ENCODE assay signal across 21 mouse cellular contexts in genomic region chr19:53243956-53244355, GRCm38 (mm10).
DNase-seq lines count a peak whose midpoint lies in the region; TF ChIP-seq lines count a peak whose summit lies in the region.
"Had no signal": no experiment of that assay in that cellular context is flagged by ENCODE, and none has a peak within 500 bp of the region (broad histone marks: within the 10 kb centered on the region; RNA-seq: fewer than 3 reads in every experiment).

No protein-coding gene starts in this region.

- no peak overlapping the region for H3K4me3 ChIP-seq in layer of hippocampus, adult 2 months
- H3K4me3 ChIP-seq in left cerebral cortex, adult 2 months = no peak overlapping the region
- H3K4me3 ChIP-seq: hindbrain, embryonic 13.5 days; liver, embryonic 12.5 days; neural tube, embryonic 12.5 days had no signal

- intact Hi-C loops in left cerebral cortex, adult 2 months (cut with DNase I) = loop anchor here (5.0 kb wide), 2 partner anchors 102 to 232 kb away; partner anchors contain the start of gene Add3

- no peak for TF ChIP-seq CTCF in layer of hippocampus, adult 2 months (conservative IDR thresholded peaks at IDR 0.05)
- peak; percentile 9 for TF ChIP-seq CTCF in left cerebral cortex, adult 2 months (IDR thresholded peaks at IDR 0.05)

- H3K27ac ChIP-seq in layer of hippocampus, adult 2 months = peak overlapping the region; percentile 12; the same call in 1 of the 2 replicates
- H3K27ac ChIP-seq in left cerebral cortex, adult 2 months = no peak overlapping the region
- H3K27ac ChIP-seq: hindbrain, embryonic 13.5 days; liver, embryonic 12.5 days; neural tube, embryonic 12.5 days had no signal

- no peak for DNase-seq in layer of hippocampus, adult 2 months (ENCODE audit: low spot score in 2 of 2)
- DNase-seq in layer of hippocampus, postnatal 14 days (ENCODE audit: low spot score in 2 of 2) = no peak
- DNase-seq in brain, adult 2 months (ENCODE audit: low read depth, low spot score) = peak; percentile 84
- DNase-seq in left cerebral cortex, adult 2 months (ENCODE audit: extremely low spot score in 1 of 2, low spot score in 2 of 2) = peak in 1 of 2 experiments; percentile 39
- peak; percentile 21 to 66 for DNase-seq in right cerebral cortex, postnatal 36 days (ENCODE audit: low spot score in 2 of 2)
- DNase-seq in adrenal gland, postnatal 4 days (ENCODE audit: low spot score in 2 of 2) = no peak
- DNase-seq: adrenal gland, postnatal 25 days; B cell, adult 2 months; cerebellum, adult 8-10 months; cerebellum, postnatal 36 days; gastrocnemius, postnatal 25 days; heart, adult 18-20 months; heart, postnatal 4 days; kidney, adult 9 months; kidney, postnatal 10 days; layer of hippocampus, adult 9-11 months; liver, postnatal 0 days; lung, postnatal 36 days had no signal

Comparison
In these comparisons a context has a peak if more than half of its experiments do, and no peak if none do; other contexts are left out.
1. DNase-seq: peak in brain, adult 2 months (single experiment) and right cerebral cortex, postnatal 36 days (2 of 2); none in layer of hippocampus, adult 2 months (0 of 2), layer of hippocampus, postnatal 14 days (0 of 2) and adrenal gland, postnatal 4 days (0 of 2).